Mouse (Mus musculus) limb, embryonic 11.5 days (tissue): ENCODE data around the gene 1700123O20Rik. TPM values are rescaled to one million over a fixed set of nuclear protein-coding genes. Genes with fewer than 3 reads are reported as not detected.

ENCODE experiments used
- ATAC-seq: fragments of 200-750 bp; cut with Nextera tagmentation; 2 replicates; pipeline ENCODE4 v1.8.0; 2017; ENCODE audit warnings: low read depth; ENCODE audit not compliant: insufficient number of reproducible peaks, low FRiP score, low TSS enrichment
- DNase-seq: peaks from one replicate; pipeline ENCODE4 v3.0.0-alpha.2; 2015; ENCODE audit warnings: low spot score
- H3K27ac ChIP-seq: fragments of 300-500 bp; sonication (generic); replicated peaks from 2 replicates; pipeline ENCODE4 v1.5.1; 2014; ENCODE audit warnings: low read depth, mild to moderate bottlenecking, low read length
- H3K27me3 ChIP-seq: fragments of 300-500 bp; sonication (generic); 2 replicates; pipeline ENCODE4 v1.6.1; 2014; ENCODE audit warnings: mild to moderate bottlenecking, low read length, mixed read lengths; ENCODE audit not compliant: control insufficient read depth, insufficient read depth
- H3K36me3 ChIP-seq: fragments of 300-500 bp; sonication (generic); 2 replicates; pipeline ENCODE4 v1.6.1; 2014; ENCODE audit warnings: mild to moderate bottlenecking, low read length, moderate library complexity, mixed read lengths; ENCODE audit not compliant: control insufficient read depth, insufficient read depth
- H3K4me1 ChIP-seq: fragments of 300-500 bp; sonication (generic); 2 replicates; pipeline ENCODE4 v1.6.1; 2014; ENCODE audit warnings: low read length, mixed read lengths; ENCODE audit not compliant: control insufficient read depth, insufficient read depth
- H3K4me2 ChIP-seq: fragments of 300-500 bp; sonication (generic); 2 replicates; pipeline ENCODE4 v1.6.1; 2014; ENCODE audit warnings: low read depth, mild to moderate bottlenecking, moderate library complexity; ENCODE audit not compliant: severe bottlenecking
- H3K4me3 ChIP-seq: fragments of 300-500 bp; sonication (generic); 2 replicates; pipeline ENCODE4 v1.5.1; 2014; ENCODE audit warnings: low read depth, low read length
- H3K9ac ChIP-seq: fragments of 300-500 bp; sonication (generic); 2 replicates; pipeline ENCODE4 v1.6.1; 2014; ENCODE audit warnings: mild to moderate bottlenecking, low read length
- H3K9me3 ChIP-seq: fragments of 300-500 bp; sonication (generic); 2 replicates; pipeline ENCODE4 v1.6.1; 2016; ENCODE audit warnings: low read length; ENCODE audit not compliant: control insufficient read depth
- WGBS: fragments of 180-500 bp; shearing (Covaris S2); extraction: QIAGEN DNeasy Blood & Tissue Kit; methylation state at CpG from one replicate; pipeline ENCODE4 v1.1.7; 2014; 5-methylcytosine and 5-hydroxymethylcytosine counted together
- polyA plus RNA-seq: library from polyadenylated mRNA; unstranded; fragments of >200 nt; fragmentation: Nextera tagmentation; extraction: Ambion mirVana; gene quantifications from 2 replicates; pipeline ENCODE4 v1.2.1, GENCODE M21; 2014

1700123O20Rik gene
- polyA plus RNA-seq, 1 experiment from 2014 or later: 114 TPM

DNA sequence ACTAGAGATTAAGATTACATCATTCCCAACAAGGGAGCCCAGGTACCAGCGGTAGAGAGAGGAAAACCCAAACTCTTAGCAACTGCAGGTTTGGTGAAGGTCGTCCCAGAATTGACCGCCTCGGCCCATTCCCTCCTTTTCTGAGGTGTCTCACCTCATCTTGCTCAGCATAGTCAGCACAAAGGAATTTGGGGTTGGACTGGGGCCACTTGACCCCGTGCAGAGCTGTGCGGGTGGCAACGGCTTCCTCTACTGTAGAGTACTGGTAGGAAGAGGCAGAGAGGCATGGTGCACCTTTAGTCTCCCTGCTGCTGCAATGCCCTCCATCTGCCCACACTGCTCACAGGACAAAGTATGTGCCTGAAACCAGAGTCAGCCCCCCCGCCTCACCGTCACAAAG is 41.7 kb upstream of the 1700123O20Rik start:
- Histone ChIP-seq H3K27ac (no peak overlapping the region), H3K4me1 (peaks cover 10% of the 10 kb centered on the region), H3K4me3 (no peak overlapping the region), H3K9me3 (no peaks in the 10 kb centered on the region), H3K4me2 (no peak overlapping the region), H3K36me3 (peaks cover 47% of the 10 kb centered on the region), H3K9ac (no peak overlapping the region), H3K27me3 (no peaks in the 10 kb centered on the region)
- no peak for ATAC-seq
- DNase-seq: no peak
- WGBS: 93% methylated on average over 9 of the region's 9 CpGs

DNA sequence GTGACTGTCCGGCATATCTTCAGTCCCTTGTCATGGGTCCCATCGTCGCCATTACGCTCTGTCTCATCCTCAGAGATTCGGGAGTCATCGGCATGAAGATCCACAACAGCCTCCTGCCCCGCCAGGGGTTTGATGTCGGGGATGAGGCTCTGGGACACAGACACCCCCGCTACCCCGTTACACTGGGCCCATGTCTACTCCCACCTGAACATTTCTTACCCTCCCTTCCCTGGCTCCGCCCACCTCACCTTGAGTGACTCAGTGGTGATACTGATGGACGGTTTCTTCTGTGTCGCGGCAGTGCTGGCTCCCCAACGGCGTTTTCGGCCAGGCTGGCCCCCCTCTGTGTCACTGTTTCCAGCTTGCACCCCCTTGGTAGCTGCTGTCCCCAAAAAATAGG is 39.6 kb upstream of the 1700123O20Rik start:
- Histone ChIP-seq H3K9ac (no peak overlapping the region), H3K4me3 (no peak overlapping the region), H3K36me3 (peaks cover 63% of the 10 kb centered on the region), H3K27me3 (no peaks in the 10 kb centered on the region), H3K27ac (no peak overlapping the region), H3K4me1 (no peaks in the 10 kb centered on the region), H3K9me3 (no peaks in the 10 kb centered on the region), H3K4me2 (no peak overlapping the region)
- WGBS: 96% methylated on average over 17 of the region's 17 CpGs
- ATAC-seq: no peak
- DNase-seq: no peak

GRCm38 (mm10) chr14:54646898-54647636 is 38.9 kb upstream of the 1700123O20Rik start:
- no peak for ATAC-seq
- Histone ChIP-seq H3K4me2 (no peak overlapping the region), H3K4me1 (no peaks in the 10 kb centered on the region; the same call in 1 of the 2 replicates), H3K4me3 (no peak overlapping the region), H3K9ac (no peak overlapping the region), H3K27ac (no peak overlapping the region), H3K9me3 (no peaks in the 10 kb centered on the region), H3K27me3 (no peaks in the 10 kb centered on the region), H3K36me3 (peaks cover 63% of the 10 kb centered on the region)
- no peak for DNase-seq
- 93% methylated on average over 8 of the region's 8 CpGs for WGBS

GRCm38 (mm10) chr14:54647900-54648299 is 38.1 kb upstream of the 1700123O20Rik start:
- H3K27me3 ChIP-seq: no peaks in the 10 kb centered on the region
- no peak overlapping the region for H3K27ac ChIP-seq
- WGBS: 81% methylated on average over 4 of the region's 4 CpGs
- DNase-seq: no peak
- no peak overlapping the region for H3K4me2 ChIP-seq
- H3K4me3 ChIP-seq: no peak overlapping the region
- H3K4me1 ChIP-seq: no peaks in the 10 kb centered on the region; the same call in 1 of the 2 replicates
- no peak overlapping the region for H3K9ac ChIP-seq
- ATAC-seq: no peak
- H3K9me3 ChIP-seq: no peaks in the 10 kb centered on the region
- peaks cover 58% of the 10 kb centered on the region for H3K36me3 ChIP-seq

DNA sequence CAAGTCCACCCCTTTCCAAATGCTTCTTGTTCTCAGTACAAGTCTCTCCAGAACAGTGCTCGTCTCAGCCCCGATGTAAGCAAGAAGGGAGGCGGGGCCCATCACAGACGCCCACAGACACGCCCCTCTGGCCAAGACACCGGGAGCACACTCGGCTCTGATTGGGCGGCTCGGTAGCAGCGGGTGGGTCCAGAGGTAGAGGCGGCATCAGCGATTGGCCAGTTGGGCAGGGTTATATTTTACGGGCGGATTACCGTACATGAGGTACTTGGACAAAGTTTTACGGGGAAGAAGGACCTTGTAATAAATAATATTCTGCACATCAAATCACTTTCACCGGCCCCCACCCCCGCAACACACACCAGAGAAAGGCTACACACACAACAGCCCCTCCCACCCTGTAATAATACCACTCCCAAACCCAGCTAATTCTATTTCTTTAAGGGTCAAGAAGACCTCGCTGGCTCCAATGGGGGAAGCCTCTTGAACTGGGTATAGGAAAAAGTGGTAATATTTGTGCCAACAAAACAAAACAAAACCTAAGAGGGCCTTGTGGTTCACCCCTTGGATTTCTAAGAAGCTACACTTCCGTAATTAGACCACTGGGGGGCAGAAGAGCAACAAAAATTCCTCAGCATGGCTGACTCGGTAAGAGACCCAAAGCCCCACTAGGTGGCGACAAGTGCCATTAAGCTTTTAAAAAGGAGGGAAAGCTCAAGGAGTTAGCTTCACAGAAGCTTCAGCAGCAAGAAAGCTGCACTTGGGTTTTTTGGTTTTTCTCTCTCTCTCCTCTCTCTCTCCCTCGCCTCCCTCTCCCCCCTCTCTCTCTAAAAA is 35.2 kb upstream of the 1700123O20Rik start:
- DNase-seq: peak; percentile 90
- H3K4me2 ChIP-seq: no peak overlapping the region
- peaks cover 5% of the 10 kb centered on the region for H3K4me1 ChIP-seq
- peak; percentile 19; the same call in 1 of the 2 replicates for ATAC-seq
- peaks cover 33% of the 10 kb centered on the region for H3K36me3 ChIP-seq
- H3K27me3 ChIP-seq: no peaks in the 10 kb centered on the region
- no peak overlapping the region for H3K4me3 ChIP-seq
- H3K9me3 ChIP-seq: no peaks in the 10 kb centered on the region
- WGBS: 69% methylated on average over 23 of the region's 23 CpGs
- H3K9ac ChIP-seq: no peak overlapping the region
- H3K27ac ChIP-seq: no peak overlapping the region

- Histone ChIP-seq H3K4me1 (peaks cover 5% of the 10 kb centered on the region), H3K27ac (no peak overlapping the region), H3K9me3 (no peaks in the 10 kb centered on the region), H3K36me3 (peaks cover 32% of the 10 kb centered on the region), H3K4me3 (no peak overlapping the region), H3K9ac (no peak overlapping the region), H3K27me3 (no peaks in the 10 kb centered on the region), H3K4me2 (no peak overlapping the region)
- no peak for DNase-seq
- WGBS: 80% methylated on average over 4 of the region's 4 CpGs
- no peak for ATAC-seq
These were observed 34.5 kb upstream of the 1700123O20Rik start for GRCm38 (mm10) chr14:54651556-54651955.

- no peaks in the 10 kb centered on the region for H3K9me3 ChIP-seq
- peaks cover 29% of the 10 kb centered on the region for H3K36me3 ChIP-seq
- peak overlapping the region; percentile 64; the same call in 1 of the 2 replicates for H3K27ac ChIP-seq
- DNase-seq (no peak), ATAC-seq (no peak)
- H3K9ac ChIP-seq: peak overlapping the region; percentile 89
- peaks cover 5% of the 10 kb centered on the region for H3K4me1 ChIP-seq
- H3K4me3 ChIP-seq: peak overlapping the region; percentile 77
- 1% methylated on average over 7 of the region's 7 CpGs for WGBS
- peak overlapping the region; percentile 91 for H3K4me2 ChIP-seq
- H3K27me3 ChIP-seq: no peaks in the 10 kb centered on the region
These were observed 33.2 kb upstream of the 1700123O20Rik start for GRCm38 (mm10) chr14:54652787-54653186.

GRCm38 (mm10) chr14:54653496-54653895 is 32.5 kb upstream of the 1700123O20Rik start:
- H3K9ac ChIP-seq: peak overlapping the region; percentile 89
- H3K27ac ChIP-seq: peak overlapping the region; percentile 64; the same call in 1 of the 2 replicates
- DNase-seq: peak; percentile 95
- H3K36me3 ChIP-seq: peaks cover 22% of the 10 kb centered on the region
- H3K4me3 ChIP-seq: peak overlapping the region; percentile 77
- WGBS: 2% methylated on average over 12 of the region's 12 CpGs
- H3K27me3 ChIP-seq: no peaks in the 10 kb centered on the region
- H3K4me2 ChIP-seq: peak overlapping the region; percentile 91
- peak; percentile 80 for ATAC-seq
- no peaks in the 10 kb centered on the region for H3K9me3 ChIP-seq
- H3K4me1 ChIP-seq: peaks cover 5% of the 10 kb centered on the region
